Mouse (Mus musculus): ENCODE measurements at regions not wholly inside any gene's neighbourhood (a gene's known extent, or its start where the extent isn't known, plus 50 kb on each side); places are given as distances from the start of the nearest gene placed in this dataset.

GRCm38 (mm10) chr12:18606126-18606525, 91.8 kb downstream of the 5730507C01Rik start:
- peak in 1 of 2 experiments; percentile 17 for DNase-seq (ENCODE audit: low spot score in 2 of 2)

DNA sequence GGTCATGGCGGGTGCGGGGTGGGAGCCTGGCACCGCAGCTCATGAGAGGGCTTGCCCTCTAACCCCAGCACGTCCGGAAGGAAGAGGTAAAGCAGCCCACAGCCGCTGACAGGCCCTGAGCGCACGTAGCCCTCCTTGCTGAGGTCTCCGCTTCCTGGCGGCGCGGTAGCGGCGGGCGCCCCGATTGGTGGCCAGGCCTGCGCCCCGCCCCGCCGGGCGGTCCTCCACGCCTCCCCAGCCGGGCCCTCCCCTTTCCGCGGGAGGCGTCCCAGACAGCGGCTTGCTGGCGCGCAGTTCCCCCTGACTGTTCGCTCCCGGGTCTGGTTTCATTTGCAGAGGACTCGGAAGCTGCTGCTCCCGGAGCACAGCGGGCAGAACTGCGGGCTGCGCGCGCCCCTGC, 95.5 kb downstream of the 5730507C01Rik start:
- peak; percentile 69 to 71 for DNase-seq (ENCODE audit: low spot score in 2 of 2)

DNA sequence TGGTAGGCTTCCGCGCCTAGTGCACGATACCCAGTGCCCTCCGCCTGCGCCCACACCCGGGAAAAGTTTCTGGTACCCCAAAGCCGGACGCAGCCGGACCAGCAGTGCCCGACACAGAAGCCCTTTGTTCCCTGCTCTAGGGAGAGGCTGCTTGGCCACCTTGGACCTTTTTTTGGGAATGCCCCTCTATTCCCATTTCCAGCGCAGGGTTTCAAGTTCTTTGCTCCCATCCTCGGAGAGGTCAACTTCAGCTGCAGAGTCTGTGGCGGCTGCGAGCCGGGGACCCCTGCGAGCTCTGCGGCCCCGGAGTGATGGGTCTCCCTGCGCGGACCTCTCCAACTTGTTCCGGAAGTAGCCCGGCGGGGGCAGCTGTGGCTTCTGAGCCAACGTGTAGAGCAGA, 96.3 kb downstream of the 5730507C01Rik start:
- DNase-seq (ENCODE audit: low spot score in 2 of 2): peak; percentile 2 to 4

All from thymus, postnatal 10 days (tissue).